Mouse (Mus musculus) heart, postnatal 0 days (tissue): ENCODE results near the gene Kif1c. TPM values are rescaled to one million over a fixed set of nuclear protein-coding genes. Genes with fewer than 3 reads are reported as not detected.
A peak's percentile ranks its signal among the peaks of the same experiment; 100 is the strongest.

Experiments used
- ATAC-seq: fragments of 200-750 bp; cut with Nextera tagmentation; 2 replicates; pipeline ENCODE4 v1.8.0; 2017; ENCODE audit warnings: low read depth, moderate number of reproducible peaks, moderate library complexity; ENCODE audit not compliant: insufficient read depth
- DNase-seq: peaks from one replicate; pipeline ENCODE4 v3.0.0-alpha.2; 2016; ENCODE audit warnings: low spot score
- H3K27ac ChIP-seq: fragments of 300-500 bp; sonication (generic); 2 replicates; pipeline ENCODE4 v1.5.1; 2014; ENCODE audit warnings: low read depth, mild to moderate bottlenecking
- H3K27me3 ChIP-seq: fragments of 300-500 bp; sonication (generic); 2 replicates; pipeline ENCODE4 v1.6.1; 2014; ENCODE audit warnings: low read length, mixed read lengths; ENCODE audit not compliant: control insufficient read depth, insufficient read depth
- H3K36me3 ChIP-seq: fragments of 300-500 bp; sonication (generic); replicated peaks from 2 replicates; pipeline ENCODE4 v1.6.1; 2014; ENCODE audit warnings: low read length, mixed read lengths; ENCODE audit not compliant: control insufficient read depth, insufficient read depth
- H3K4me1 ChIP-seq: fragments of 300-500 bp; sonication (generic); 2 replicates; pipeline ENCODE4 v1.6.1; 2014; ENCODE audit warnings: antibody characterized with exemption; ENCODE audit not compliant: control insufficient read depth, insufficient read depth
- H3K4me2 ChIP-seq: fragments of 300-500 bp; sonication (generic); 2 replicates; pipeline ENCODE4 v1.6.1; 2014; ENCODE audit warnings: low read depth, mild to moderate bottlenecking, low read length, moderate library complexity
- H3K4me3 ChIP-seq: fragments of 300-500 bp; sonication (generic); 2 replicates; pipeline ENCODE4 v1.5.1; 2014; ENCODE audit warnings: low read depth, low read length
- H3K9ac ChIP-seq: fragments of 300-500 bp; sonication (generic); replicated peaks from 2 replicates; pipeline ENCODE4 v1.6.1; 2014; ENCODE audit warnings: low read depth, low read length, mixed read lengths
- H3K9me3 ChIP-seq: fragments of 300-500 bp; sonication (generic); replicated peaks from 2 replicates; pipeline ENCODE4 v1.6.1; 2016; ENCODE audit warnings: low read length; ENCODE audit not compliant: control insufficient read depth
- CTCF ChIP-seq: IDR thresholded peaks from 2 replicates; pipeline ENCODE4 v1.5.1; 2016; ENCODE audit warnings: antibody characterized with exemption, control low read depth, low read depth
- EP300 ChIP-seq: IDR thresholded peaks from 2 replicates; pipeline ENCODE4 v1.6.1; 2016; ENCODE audit warnings: antibody characterized with exemption, low read depth
- WGBS: fragments of 180-500 bp; shearing (Covaris S2); extraction: QIAGEN DNeasy Blood & Tissue Kit; methylation state at CpG from one replicate; pipeline ENCODE4 v1.1.7; 2014; 5-methylcytosine and 5-hydroxymethylcytosine counted together
- polyA plus RNA-seq: library from polyadenylated mRNA; unstranded; fragments of >200 nt; fragmentation: Nextera tagmentation; extraction: Ambion mirVana; gene quantifications from 2 replicates; pipeline ENCODE4 v1.2.1, GENCODE M21; 2015
- total RNA-seq: library from RNA; depleted of rRNA; stranded (reverse); fragments of >200 nt; gene quantifications from 2 replicates; pipeline ENCODE4 v1.2.3, GENCODE M21; 2014; ENCODE audit warnings: low replicate concordance

Gene Kif1c
- total and polyA plus RNA-seq, 2 experiments from 2014 or later, result 6.4 to 92.9 TPM

DNA sequence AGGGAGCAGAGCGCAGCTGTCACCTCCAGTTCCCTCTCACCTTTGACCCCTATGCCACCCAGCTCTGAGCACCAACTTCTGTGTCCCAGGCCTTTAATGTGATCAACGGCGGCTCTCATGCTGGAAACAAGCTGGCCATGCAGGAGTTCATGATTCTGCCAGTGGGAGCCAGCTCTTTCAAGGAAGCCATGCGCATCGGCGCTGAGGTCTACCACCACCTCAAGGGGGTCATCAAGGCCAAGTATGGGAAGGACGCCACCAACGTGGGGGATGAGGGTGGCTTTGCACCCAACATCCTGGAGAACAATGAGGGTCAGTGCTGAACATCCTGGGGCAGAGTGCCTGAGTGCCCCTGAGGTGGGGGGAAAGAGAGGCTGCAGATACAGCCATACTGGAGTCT is 39.8 kb upstream of the Kif1c start:
- peaks cover 44% of the 10 kb centered on the region for H3K4me1 ChIP-seq
- peak overlapping the region; percentile 30; the same call in 1 of the 2 replicates for H3K27ac ChIP-seq
- H3K4me2 ChIP-seq, result 0 out of 2 replicates have a peak overlapping the region, but pooled peaks have one; percentile 9
- peaks cover 60% of the 10 kb centered on the region for H3K36me3 ChIP-seq
- 77% methylated on average over 8 of the region's 8 CpGs for WGBS
- no peak for ATAC-seq
- no peaks in the 10 kb centered on the region for H3K27me3 ChIP-seq
- no peak overlapping the region for H3K9ac ChIP-seq
- no peak for DNase-seq
- no peaks in the 10 kb centered on the region for H3K9me3 ChIP-seq
- TF ChIP-seq CTCF, result no peak
- TF ChIP-seq EP300, result no peak
- no peak overlapping the region for H3K4me3 ChIP-seq

DNA sequence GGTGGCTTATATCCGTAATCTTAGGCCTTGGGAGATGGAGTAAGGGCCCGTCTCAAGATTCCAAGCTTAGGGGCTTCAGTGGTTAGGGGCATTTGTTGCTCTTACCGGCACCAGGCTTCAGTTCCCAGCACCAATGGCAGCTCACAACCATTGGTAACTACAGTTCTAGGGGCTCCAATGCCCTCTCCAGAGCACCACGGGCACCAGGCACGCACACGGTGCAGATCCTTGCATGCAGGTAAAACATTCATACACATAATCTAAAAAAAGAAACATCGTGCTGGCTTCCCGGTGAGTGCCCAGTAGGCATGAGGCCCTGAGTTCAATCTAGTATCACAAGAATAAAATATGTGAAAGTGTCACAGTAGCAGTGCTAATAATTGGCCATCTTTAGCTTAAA is 37.2 kb upstream of the Kif1c start:
- ATAC-seq (no peak), DNase-seq (no peak)
- Histone ChIP-seq H3K4me1 (peaks cover 34% of the 10 kb centered on the region), H3K4me2 (no peak overlapping the region), H3K27ac (peak overlapping the region; percentile 70), H3K36me3 (peaks cover 68% of the 10 kb centered on the region), H3K27me3 (no peaks in the 10 kb centered on the region), H3K4me3 (no peak overlapping the region), H3K9ac (no peak overlapping the region), H3K9me3 (no peaks in the 10 kb centered on the region)
- WGBS, result 59% methylated on average over 8 of the region's 8 CpGs
- TF ChIP-seq EP300 (no peak), CTCF (no peak)

DNA sequence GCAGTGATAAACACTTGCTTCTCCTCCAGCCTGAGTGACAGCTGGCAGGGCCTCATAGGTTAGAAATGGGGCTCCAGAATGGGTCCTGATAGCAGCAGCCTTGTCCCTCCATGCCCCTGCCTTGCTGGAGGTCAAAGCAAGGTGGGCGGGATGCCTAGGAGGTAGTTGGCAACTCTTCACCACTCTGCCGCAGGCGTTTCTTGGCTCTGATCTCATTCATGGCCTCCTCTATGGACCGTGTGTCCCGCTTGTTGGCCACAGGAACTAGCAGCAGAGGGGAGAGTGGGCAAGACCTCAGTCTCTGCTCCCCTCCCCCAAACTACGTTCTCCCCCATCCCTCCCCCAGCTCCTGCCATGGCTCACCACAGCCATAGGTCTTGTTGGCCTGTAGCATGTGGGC is 36.4 kb upstream of the Kif1c start:
- Histone ChIP-seq H3K27ac (peak overlapping the region; percentile 70), H3K9ac (no peak overlapping the region), H3K36me3 (peaks cover 68% of the 10 kb centered on the region), H3K4me1 (peaks cover 30% of the 10 kb centered on the region), H3K9me3 (no peaks in the 10 kb centered on the region), H3K27me3 (no peaks in the 10 kb centered on the region), H3K4me3 (no peak overlapping the region), H3K4me2 (no peak overlapping the region)
- ATAC-seq (peak; percentile 21; the same call in 1 of the 2 replicates), DNase-seq (peak; percentile 59)
- WGBS, result 40% methylated on average over 6 of the region's 6 CpGs
- TF ChIP-seq CTCF (no peak), EP300 (peak; percentile 53; the same call in 1 of the 2 replicates)

DNA sequence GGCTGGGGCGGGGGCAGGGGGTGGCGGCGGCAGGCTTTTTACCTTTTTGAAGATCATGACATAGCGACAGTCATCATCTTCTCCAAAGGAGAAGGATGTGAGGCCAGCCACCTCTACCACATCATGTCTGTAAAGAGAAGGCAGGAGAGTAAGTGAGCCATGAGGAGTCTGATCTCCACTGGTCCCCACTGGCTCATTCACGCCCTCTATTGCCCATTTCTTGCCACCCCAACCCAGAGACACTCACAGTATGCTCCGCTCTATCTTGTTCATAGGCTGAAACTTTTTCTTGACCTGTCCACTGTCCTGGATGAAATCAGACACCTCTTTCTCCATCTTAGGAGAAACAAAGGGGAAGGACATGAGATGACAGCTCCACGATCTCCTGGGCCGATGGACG is 35.6 kb upstream of the Kif1c start:
- H3K4me2 ChIP-seq, result no peak overlapping the region
- H3K4me1 ChIP-seq, result peaks cover 23% of the 10 kb centered on the region
- H3K27me3 ChIP-seq, result no peaks in the 10 kb centered on the region
- no peak for ATAC-seq
- no peak overlapping the region for H3K9ac ChIP-seq
- H3K36me3 ChIP-seq, result peaks cover 62% of the 10 kb centered on the region
- 90% methylated on average over 9 of the region's 9 CpGs for whole genome bisulfite sequencing
- H3K4me3 ChIP-seq, result no peak overlapping the region
- no peak for DNase-seq
- peak; percentile 19; the same call in 1 of the 2 replicates for TF ChIP-seq CTCF
- no peak for TF ChIP-seq EP300
- no peaks in the 10 kb centered on the region for H3K9me3 ChIP-seq
- peak overlapping the region; percentile 70 for H3K27ac ChIP-seq

DNA sequence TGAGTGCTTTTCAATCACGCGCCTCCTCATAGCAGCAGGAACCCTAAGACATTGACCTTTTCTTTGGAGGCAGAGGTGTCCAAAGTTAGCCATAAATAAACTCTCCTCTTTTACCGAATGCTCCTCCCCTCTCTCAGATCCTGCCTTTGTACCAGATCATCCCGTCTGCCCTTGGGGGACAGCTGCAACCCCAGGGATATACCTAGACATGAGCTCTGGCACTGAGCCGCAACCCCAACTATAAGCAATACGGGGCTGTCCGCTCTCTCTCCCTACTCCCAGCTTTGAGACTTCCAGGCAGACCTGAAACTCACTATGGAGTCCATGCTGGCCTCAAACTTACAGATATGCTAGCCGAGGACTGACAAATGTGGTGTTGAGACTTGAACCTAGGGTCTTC is 33.7 kb upstream of the Kif1c start:
- Histone ChIP-seq H3K9ac (no peak overlapping the region), H3K27me3 (no peaks in the 10 kb centered on the region), H3K4me1 (peaks cover 12% of the 10 kb centered on the region), H3K4me2 (no peak overlapping the region), H3K36me3 (peaks cover 49% of the 10 kb centered on the region), H3K9me3 (no peaks in the 10 kb centered on the region), H3K4me3 (no peak overlapping the region), H3K27ac (no peak overlapping the region)
- no peak for ATAC-seq
- TF ChIP-seq CTCF (no peak), EP300 (no peak)
- DNase-seq, result no peak
- WGBS, result 94% methylated on average over 8 of the region's 8 CpGs
